Mouse (Mus musculus): ENCODE measurements at regions not wholly inside any gene's neighbourhood (a gene's known extent, or its start where the extent isn't known, plus 50 kb on each side); places are given as distances from the start of the nearest gene placed in this dataset.
A peak's percentile ranks its signal among the peaks of the same experiment; 100 is the strongest.

DNA sequence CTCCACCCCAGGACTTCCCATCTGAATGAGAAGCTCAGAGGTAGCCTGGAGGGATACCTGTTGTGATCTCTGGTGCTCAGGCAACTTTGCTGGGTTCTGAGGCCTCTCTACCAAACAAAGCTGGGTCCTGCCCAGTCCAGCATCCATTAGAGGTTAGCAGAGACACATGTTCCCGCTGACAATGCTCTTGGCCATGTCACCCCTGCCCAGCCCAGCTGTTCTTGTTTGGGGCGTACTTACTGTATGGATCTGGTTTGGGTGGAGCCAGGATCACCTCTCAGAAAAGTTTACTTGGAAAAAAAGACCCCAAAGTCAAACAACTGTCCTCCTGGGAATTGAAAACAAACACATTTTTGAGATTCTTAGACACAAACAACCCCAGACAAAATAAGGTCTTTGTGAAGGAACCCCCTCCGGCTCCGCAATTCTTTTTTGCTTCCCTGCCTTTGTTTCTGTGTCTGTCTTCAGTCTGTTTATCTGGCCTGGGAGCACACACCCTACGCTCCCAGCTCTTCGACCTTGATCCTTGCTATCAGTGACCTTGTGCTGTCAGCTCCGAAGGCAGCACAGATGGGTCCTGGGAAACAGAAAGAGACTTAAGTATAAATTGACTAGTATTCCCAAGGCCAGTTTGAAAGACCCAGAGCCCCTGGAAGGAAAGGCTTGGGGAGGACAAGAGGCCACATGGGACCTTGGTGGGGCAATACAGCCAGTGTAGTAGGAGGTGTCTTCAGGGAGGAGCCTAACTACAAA is 68.1 kb upstream of the Serp2 start:
- no peaks in the 10 kb centered on the region for H3K79me3 ChIP-seq (ENCODE audit: low read depth)
- TF ChIP-seq MYOG (IDR thresholded peaks at IDR 0.05; ENCODE audit: control insufficient read depth, extremely low read depth, insufficient read length): no peak
- TF ChIP-seq CTCF (IDR thresholded peaks at IDR 0.05; ENCODE audit: control insufficient read depth, insufficient read depth, insufficient read length): no peak
- TF ChIP-seq CEBPB (IDR thresholded peaks at IDR 0.05; ENCODE audit: low read depth): no peak
- no peak for TF ChIP-seq MYOD1 (IDR thresholded peaks at IDR 0.05; ENCODE audit: control insufficient read depth, insufficient read length, low read depth)
- no peak for TF ChIP-seq FOSL1 (IDR thresholded peaks at IDR 0.05; ENCODE audit: insufficient read depth, low read length, poor library complexity, severe bottlenecking)
- TF ChIP-seq MAX (IDR thresholded peaks at IDR 0.05): no peak
- no peak for TF ChIP-seq USF1 (IDR thresholded peaks at IDR 0.05; ENCODE audit: low read depth)
- H3K4me3 ChIP-seq (ENCODE audit: insufficient read depth, poor library complexity, severe bottlenecking): no peak overlapping the region
- no peaks in the 10 kb centered on the region for H3K79me2 ChIP-seq (ENCODE audit: control insufficient read depth, insufficient read depth)
- no peak overlapping the region for H3ac ChIP-seq (ENCODE audit: control insufficient read depth, insufficient read length, low read depth)
- no peaks in the 10 kb centered on the region for H3K27me3 ChIP-seq (ENCODE audit: control insufficient read depth, insufficient read depth, insufficient read length)
- no peaks in the 10 kb centered on the region for H3K36me3 ChIP-seq (ENCODE audit: control insufficient read depth, insufficient read depth)

DNA sequence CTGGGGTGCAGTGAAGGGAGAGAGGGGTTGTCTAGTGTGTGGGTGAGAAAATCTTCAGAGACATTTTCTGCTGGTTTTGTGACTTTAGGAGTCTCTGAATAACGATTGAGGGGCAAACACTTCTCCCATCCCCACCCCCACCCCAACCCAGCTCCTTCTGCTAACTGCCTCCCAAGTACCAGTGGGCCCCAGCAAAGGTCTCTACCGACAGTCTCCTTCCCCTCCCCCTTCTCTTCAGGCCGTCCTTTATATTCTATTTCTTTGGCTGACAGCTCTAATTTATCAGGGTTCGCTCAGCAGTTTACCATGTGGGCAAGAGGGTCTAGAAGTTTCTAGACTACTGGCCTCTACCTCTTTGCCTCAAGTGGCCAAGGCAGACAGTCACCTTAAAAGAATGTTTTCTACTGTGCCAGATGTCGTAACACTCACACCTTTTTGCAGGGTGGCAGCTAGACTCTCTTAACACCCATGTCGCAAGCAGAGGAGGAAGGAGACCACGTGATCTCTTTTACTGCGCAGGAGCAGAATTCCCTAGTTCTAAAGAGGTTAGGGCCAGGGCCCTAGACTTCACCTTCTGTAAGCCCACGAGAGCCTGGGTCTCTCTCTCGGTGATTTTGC is 66.8 kb upstream of the Serp2 start:
- H3K79me3 ChIP-seq (ENCODE audit: low read depth): no peaks in the 10 kb centered on the region
- no peak overlapping the region for H3ac ChIP-seq (ENCODE audit: control insufficient read depth, insufficient read length, low read depth)
- H3K36me3 ChIP-seq (ENCODE audit: control insufficient read depth, insufficient read depth): no peaks in the 10 kb centered on the region
- H3K27me3 ChIP-seq (ENCODE audit: control insufficient read depth, insufficient read depth, insufficient read length): no peaks in the 10 kb centered on the region
- peak; percentile 55 for TF ChIP-seq CEBPB (IDR thresholded peaks at IDR 0.05; ENCODE audit: low read depth)
- no peak for TF ChIP-seq MYOG (IDR thresholded peaks at IDR 0.05; ENCODE audit: control insufficient read depth, extremely low read depth, insufficient read length)
- H3K79me2 ChIP-seq (ENCODE audit: control insufficient read depth, insufficient read depth): no peaks in the 10 kb centered on the region
- no peak overlapping the region for H3K4me3 ChIP-seq (ENCODE audit: insufficient read depth, poor library complexity, severe bottlenecking)

DNA sequence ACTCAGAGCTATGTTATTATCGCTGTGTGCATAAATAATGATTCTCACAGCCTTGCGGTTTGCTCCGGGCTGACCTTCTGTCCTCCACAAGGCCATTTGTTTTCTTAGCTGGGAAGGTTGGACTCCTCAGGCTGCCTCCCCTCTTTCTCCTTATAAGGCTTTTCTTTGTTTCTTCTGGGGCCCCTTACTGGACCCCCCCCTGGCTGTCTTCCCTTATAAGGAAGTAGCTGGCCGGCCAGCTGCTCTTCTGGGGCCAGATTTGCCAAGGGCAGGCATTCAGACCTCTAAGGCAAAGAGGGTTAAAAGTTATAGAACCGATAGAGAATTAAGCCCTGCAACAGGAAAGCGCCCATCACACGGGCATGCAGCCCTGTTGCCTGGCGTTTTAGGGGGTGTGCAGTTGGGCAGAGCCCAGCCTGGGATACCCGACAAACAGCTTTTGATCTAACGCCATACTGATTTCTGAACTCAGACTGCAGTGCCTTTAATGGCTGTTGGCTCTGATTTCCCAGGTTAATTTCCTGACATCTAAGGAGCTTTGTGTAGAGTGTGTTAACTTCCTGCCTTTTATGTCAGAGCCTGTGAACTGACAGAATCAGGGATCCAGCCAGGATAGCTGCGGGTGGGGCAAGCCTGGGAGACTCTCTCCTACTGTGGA is 66.1 kb upstream of the Serp2 start:
- no peak overlapping the region for H3K4me3 ChIP-seq (ENCODE audit: insufficient read depth, poor library complexity, severe bottlenecking)
- no peaks in the 10 kb centered on the region for H3K27me3 ChIP-seq (ENCODE audit: control insufficient read depth, insufficient read depth, insufficient read length)
- no peaks in the 10 kb centered on the region for H3K79me3 ChIP-seq (ENCODE audit: low read depth)
- no peaks in the 10 kb centered on the region for H3K79me2 ChIP-seq (ENCODE audit: control insufficient read depth, insufficient read depth)
- no peak overlapping the region for H3ac ChIP-seq (ENCODE audit: control insufficient read depth, insufficient read length, low read depth)
- no peaks in the 10 kb centered on the region for H3K36me3 ChIP-seq (ENCODE audit: control insufficient read depth, insufficient read depth)
- TF ChIP-seq USF1 (IDR thresholded peaks at IDR 0.05; ENCODE audit: low read depth) (no peak), FOSL1 (IDR thresholded peaks at IDR 0.05; ENCODE audit: insufficient read depth, low read length, poor library complexity, severe bottlenecking) (no peak), MYOG (IDR thresholded peaks at IDR 0.05; ENCODE audit: control insufficient read depth, extremely low read depth, insufficient read length) (no peak), CEBPB (IDR thresholded peaks at IDR 0.05; ENCODE audit: low read depth) (no peak), MAX (IDR thresholded peaks at IDR 0.05) (no peak), CTCF (IDR thresholded peaks at IDR 0.05; ENCODE audit: control insufficient read depth, insufficient read depth, insufficient read length) (no peak), MYOD1 (IDR thresholded peaks at IDR 0.05; ENCODE audit: control insufficient read depth, insufficient read length, low read depth) (no peak)

DNA sequence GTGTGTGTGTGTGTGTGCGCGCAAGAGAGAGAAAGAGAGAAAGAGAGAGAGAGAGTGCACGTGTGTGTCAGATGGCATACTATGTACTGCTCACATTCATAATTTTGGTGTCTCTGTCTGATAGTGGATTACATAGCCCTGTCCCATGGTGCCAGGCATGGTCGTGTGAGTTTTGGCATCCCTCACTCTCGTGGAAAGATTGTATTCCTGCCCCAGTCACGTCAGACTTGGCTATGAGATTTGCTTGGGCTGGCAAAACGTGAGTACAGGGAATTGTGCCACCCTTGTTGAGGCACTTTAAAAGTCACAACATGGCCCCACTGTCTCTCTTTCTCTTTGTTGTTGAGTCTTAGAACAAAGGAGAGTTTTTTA is 62.3 kb upstream of the Serp2 start:
- no peaks in the 10 kb centered on the region for H3K79me3 ChIP-seq (ENCODE audit: low read depth)
- H3K27me3 ChIP-seq (ENCODE audit: control insufficient read depth, insufficient read depth, insufficient read length): no peaks in the 10 kb centered on the region
- no peak overlapping the region for H3ac ChIP-seq (ENCODE audit: control insufficient read depth, insufficient read length, low read depth)
- TF ChIP-seq MAX (IDR thresholded peaks at IDR 0.05) (no peak), CEBPB (IDR thresholded peaks at IDR 0.05; ENCODE audit: low read depth) (no peak), MYOD1 (IDR thresholded peaks at IDR 0.05; ENCODE audit: control insufficient read depth, insufficient read length, low read depth) (no peak), FOSL1 (IDR thresholded peaks at IDR 0.05; ENCODE audit: insufficient read depth, low read length, poor library complexity, severe bottlenecking) (no peak), MYOG (IDR thresholded peaks at IDR 0.05; ENCODE audit: control insufficient read depth, extremely low read depth, insufficient read length) (no peak), CTCF (IDR thresholded peaks at IDR 0.05; ENCODE audit: control insufficient read depth, insufficient read depth, insufficient read length) (no peak), USF1 (IDR thresholded peaks at IDR 0.05; ENCODE audit: low read depth) (no peak)
- no peak overlapping the region for H3K4me3 ChIP-seq (ENCODE audit: insufficient read depth, poor library complexity, severe bottlenecking)
- H3K79me2 ChIP-seq (ENCODE audit: control insufficient read depth, insufficient read depth): no peaks in the 10 kb centered on the region
- H3K36me3 ChIP-seq (ENCODE audit: control insufficient read depth, insufficient read depth): no peaks in the 10 kb centered on the region

DNA sequence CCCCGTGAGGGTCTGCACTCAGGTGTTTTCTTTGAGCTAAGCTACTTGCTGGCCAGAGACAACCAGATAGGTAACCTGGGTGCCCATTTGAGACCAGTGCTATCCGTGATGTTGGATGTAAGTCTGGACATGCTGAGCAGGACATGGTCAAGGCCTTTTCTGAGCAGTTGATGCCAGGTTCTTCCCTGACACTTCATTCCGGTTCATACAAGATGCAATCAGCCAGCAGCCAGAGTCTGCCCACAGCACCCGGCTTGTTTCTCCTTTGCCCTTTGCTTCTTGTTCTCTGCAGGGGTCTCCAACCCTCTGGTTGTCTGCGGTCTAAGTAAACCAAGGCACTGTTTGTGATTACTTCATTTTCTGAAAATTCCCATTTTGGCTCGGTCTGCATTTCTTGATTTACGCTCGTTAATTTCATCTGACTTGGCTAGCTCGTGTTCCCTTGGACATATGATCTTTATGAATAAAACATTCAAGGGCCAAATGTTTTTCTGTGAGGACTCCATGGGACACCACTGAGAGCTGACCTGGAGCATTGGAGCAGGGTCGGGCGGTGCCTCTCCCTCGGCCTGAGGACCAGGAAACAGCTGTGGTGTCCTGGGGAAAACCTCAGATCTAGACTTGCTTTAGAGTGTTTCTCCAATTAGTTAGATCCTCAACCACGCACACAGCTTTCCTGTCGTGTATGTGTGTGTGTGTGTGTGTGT is 61.8 kb upstream of the Serp2 start:
- no peaks in the 10 kb centered on the region for H3K79me3 ChIP-seq (ENCODE audit: low read depth)
- no peak overlapping the region for H3K4me3 ChIP-seq (ENCODE audit: insufficient read depth, poor library complexity, severe bottlenecking)
- no peaks in the 10 kb centered on the region for H3K79me2 ChIP-seq (ENCODE audit: control insufficient read depth, insufficient read depth)
- no peaks in the 10 kb centered on the region for H3K27me3 ChIP-seq (ENCODE audit: control insufficient read depth, insufficient read depth, insufficient read length)
- H3K36me3 ChIP-seq (ENCODE audit: control insufficient read depth, insufficient read depth): no peaks in the 10 kb centered on the region
- no peak overlapping the region for H3ac ChIP-seq (ENCODE audit: control insufficient read depth, insufficient read length, low read depth)
- TF ChIP-seq FOSL1 (IDR thresholded peaks at IDR 0.05; ENCODE audit: insufficient read depth, low read length, poor library complexity, severe bottlenecking) (no peak), MAX (IDR thresholded peaks at IDR 0.05) (no peak), CEBPB (IDR thresholded peaks at IDR 0.05; ENCODE audit: low read depth) (no peak), USF1 (IDR thresholded peaks at IDR 0.05; ENCODE audit: low read depth) (no peak), MYOD1 (IDR thresholded peaks at IDR 0.05; ENCODE audit: control insufficient read depth, insufficient read length, low read depth) (no peak), MYOG (IDR thresholded peaks at IDR 0.05; ENCODE audit: control insufficient read depth, extremely low read depth, insufficient read length) (no peak), CTCF (IDR thresholded peaks at IDR 0.05; ENCODE audit: control insufficient read depth, insufficient read depth, insufficient read length) (no peak)

Data from C2C12 (cell line).